Mouse (Mus musculus) brown adipose tissue, adult 24 weeks (tissue): ENCODE data around the gene Vps52. TPM values are rescaled to one million over a fixed set of nuclear protein-coding genes. Genes with fewer than 3 reads are reported as not detected.

Source experiments
- H3K27ac ChIP-seq: fragments of 200-500 bp; replicated peaks from 2 replicates; pipeline ENCODE4 v1.5.1; 2012; ENCODE audit warnings: low read depth, mild to moderate bottlenecking, low read length
- H3K4me1 ChIP-seq: fragments of 200-500 bp; 2 replicates; pipeline ENCODE4 v1.6.1; 2012; ENCODE audit warnings: low read length, mixed read lengths; ENCODE audit not compliant: control insufficient read depth, insufficient read depth, insufficient read length
- H3K4me3 ChIP-seq: fragments of 200-500 bp; 2 replicates; pipeline ENCODE4 v1.5.1; 2012; ENCODE audit warnings: low read depth, mild to moderate bottlenecking, low read length, moderate library complexity; ENCODE audit not compliant: insufficient read depth
- polyA plus RNA-seq: library from polyadenylated mRNA; stranded (reverse); fragments of >200 nt; gene quantifications from 2 replicates; pipeline ENCODE4 v1.2.4, GENCODE M21; 2012; ENCODE audit not compliant: missing spikeins, insufficient read depth, insufficient read length

Vps52 gene
- polyA plus RNA-seq, 1 experiment: 23.9 TPM

DNA sequence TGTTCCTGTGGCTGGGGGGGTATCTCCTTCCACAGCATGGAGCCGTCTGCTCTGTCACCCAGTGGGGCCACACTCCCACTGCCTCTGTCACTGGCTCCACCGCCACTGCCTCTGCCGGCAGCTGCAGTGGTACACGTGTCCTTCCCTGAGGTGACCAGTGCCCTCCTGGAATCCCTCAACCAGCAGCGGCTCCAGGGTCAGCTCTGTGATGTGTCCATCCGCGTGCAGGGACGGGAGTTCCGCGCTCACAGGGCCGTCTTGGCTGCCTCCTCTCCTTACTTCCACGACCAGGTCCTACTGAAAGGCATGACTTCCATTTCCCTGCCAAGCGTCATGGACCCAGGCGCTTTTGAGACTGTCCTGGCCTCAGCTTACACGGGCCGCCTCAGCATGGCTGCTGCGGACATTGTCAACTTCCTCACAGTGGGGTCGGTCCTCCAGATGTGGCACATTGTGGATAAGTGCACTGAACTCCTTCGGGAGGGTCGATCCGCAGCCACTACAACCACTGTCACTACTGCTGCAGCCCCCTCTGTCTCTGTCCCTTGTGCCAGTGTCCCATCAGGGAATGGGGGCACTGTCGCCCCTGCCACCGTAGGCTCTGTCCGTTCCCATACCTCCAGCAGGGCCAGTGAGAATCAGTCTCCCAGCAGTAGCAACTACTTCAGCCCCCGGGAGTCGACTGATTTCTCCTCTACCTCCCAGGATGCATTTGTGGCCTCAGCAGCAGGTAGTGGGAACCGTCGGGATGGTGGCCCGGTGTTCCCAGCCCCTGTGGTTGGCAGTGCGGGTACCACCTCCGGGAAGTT, 38.6 kb upstream of the Vps52 start:
- Histone ChIP-seq H3K4me1 (peaks cover 10% of the 10 kb centered on the region; the same call in 1 of the 2 replicates), H3K27ac (no peak overlapping the region), H3K4me3 (peak overlapping the region; percentile 96)

- H3K4me3 ChIP-seq: peak overlapping the region; percentile 96; the same call in 1 of the 2 replicates
- H3K4me1 ChIP-seq: peaks cover 10% of the 10 kb centered on the region; the same call in 1 of the 2 replicates
- H3K27ac ChIP-seq: no peak overlapping the region
Observed at GRCm38 (mm10) chr17:33917656-33918292, 37.8 kb upstream of the Vps52 start.

GRCm38 (mm10) chr17:33918293-33919203, 37.1 kb upstream of the Vps52 start:
- H3K4me3 ChIP-seq: peak overlapping the region; percentile 96
- peaks cover 10% of the 10 kb centered on the region; the same call in 1 of the 2 replicates for H3K4me1 ChIP-seq
- peak overlapping the region; percentile 85 for H3K27ac ChIP-seq

- H3K27ac ChIP-seq: peak overlapping the region; percentile 85
Observed at GRCm38 (mm10) chr17:33919351-33920281, 36.0 kb upstream of the Vps52 start.

DNA sequence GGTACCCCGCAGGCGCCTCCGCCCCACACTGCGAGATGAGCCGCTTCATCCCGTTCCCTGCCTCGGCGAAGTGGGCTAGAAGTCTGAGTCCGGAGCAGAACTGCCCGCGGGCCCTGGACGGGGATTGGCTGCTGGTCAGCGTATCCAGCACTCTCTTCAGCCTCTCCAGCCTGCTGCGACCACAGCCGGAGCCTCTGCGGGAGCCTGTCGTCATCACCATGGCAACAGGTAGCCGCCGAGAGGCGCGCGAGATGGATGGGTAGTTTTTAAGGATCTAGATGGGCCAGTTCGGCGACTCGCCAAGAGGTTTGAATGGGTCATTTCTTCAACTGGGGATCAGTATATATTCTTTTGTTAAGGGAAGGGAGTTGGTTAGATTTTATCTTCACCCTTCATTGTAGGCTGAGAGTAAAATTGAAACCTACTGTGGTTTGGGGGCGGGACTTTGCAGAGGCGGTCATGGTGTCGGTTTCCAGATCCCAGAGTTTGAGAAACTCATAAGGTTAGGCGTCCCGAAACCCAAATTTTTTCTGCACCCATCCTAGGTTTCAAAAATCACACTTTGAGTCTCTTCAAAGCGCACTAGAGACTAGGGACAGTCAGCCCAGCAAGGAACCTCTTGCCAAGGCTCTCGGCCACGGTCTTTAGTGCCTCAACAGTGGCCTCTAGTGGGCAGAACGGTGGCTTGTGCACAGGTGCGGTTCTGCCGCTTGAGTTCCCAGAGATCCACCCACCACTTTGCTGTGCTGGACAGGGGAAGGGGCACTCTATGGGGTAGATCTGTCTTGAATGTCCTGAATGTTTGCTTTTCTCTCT, 35.1 kb upstream of the Vps52 start:
- Histone ChIP-seq H3K4me1 (peaks cover 10% of the 10 kb centered on the region; the same call in 1 of the 2 replicates), H3K27ac (peak overlapping the region; percentile 85), H3K4me3 (peak overlapping the region; percentile 96)

More at GRCm38 (mm10) chr17:33919351-33920281, 36.0 kb upstream of the Vps52 start:
- Histone ChIP-seq H3K4me3 (peak overlapping the region; percentile 96), H3K4me1 (peaks cover 10% of the 10 kb centered on the region; the same call in 1 of the 2 replicates)

DNA sequence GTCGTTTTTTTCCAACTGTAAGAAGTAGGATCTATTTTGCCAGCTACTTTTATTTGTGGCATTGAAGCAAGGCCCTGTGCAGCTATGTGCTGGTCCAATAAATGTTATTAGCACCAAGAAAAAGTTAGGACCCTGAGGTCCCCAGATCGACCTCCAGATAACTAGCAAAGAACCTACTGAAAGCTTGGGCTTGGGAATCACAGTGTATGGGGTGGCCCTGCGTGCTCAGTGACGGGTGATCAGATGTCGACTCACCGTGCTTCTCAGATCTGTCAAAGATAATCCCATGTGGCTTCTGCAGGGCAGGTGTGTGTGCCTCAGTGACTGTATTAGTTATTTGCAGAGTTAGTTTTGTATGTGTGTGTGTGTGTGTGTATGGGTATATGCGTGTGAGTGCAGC, 34.3 kb upstream of the Vps52 start:
- H3K4me1 ChIP-seq: peaks cover 10% of the 10 kb centered on the region; the same call in 1 of the 2 replicates
- no peak overlapping the region for H3K27ac ChIP-seq
- no peak overlapping the region for H3K4me3 ChIP-seq

GRCm38 (mm10) chr17:33924577-33925283, 30.9 kb upstream of the Vps52 start:
- no peak overlapping the region for H3K4me3 ChIP-seq
- H3K4me1 ChIP-seq: no peaks in the 10 kb centered on the region
- H3K27ac ChIP-seq: no peak overlapping the region

DNA sequence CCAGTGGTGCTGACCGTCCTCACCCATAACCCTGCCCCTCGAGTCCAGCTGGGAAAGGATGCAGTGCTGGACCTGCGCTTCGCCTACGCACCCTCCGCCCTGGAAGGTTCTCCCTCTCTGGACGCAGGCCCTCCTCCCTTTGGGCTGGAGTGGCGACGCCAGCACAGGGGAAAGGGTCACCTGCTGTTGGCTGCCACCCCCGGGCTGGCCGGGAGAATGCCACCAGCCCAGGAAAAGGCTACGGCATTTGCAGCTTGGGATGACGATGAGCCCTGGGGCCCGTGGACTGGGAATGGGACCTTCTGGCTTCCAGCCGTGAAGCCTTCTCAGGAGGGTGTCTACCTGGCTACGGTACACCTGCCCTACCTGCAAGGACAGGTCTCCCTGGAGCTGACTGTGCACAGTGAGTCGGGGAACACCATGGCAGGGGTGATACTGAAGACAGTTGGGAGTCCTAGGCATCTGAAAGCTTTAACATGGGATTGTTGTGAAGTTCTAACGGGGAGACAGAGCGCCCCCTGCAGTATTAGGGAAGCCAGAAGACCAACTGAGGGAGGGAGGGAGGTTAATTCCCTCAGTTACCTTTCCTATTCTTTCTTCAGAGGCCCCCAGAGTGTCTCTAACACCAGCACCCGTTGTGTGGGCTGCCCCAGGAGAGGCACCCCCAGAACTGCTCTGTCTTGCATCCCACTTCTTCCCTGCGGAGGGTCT, 30.1 kb upstream of the Vps52 start:
- no peaks in the 10 kb centered on the region for H3K4me1 ChIP-seq
- H3K4me3 ChIP-seq: no peak overlapping the region
- no peak overlapping the region for H3K27ac ChIP-seq

DNA sequence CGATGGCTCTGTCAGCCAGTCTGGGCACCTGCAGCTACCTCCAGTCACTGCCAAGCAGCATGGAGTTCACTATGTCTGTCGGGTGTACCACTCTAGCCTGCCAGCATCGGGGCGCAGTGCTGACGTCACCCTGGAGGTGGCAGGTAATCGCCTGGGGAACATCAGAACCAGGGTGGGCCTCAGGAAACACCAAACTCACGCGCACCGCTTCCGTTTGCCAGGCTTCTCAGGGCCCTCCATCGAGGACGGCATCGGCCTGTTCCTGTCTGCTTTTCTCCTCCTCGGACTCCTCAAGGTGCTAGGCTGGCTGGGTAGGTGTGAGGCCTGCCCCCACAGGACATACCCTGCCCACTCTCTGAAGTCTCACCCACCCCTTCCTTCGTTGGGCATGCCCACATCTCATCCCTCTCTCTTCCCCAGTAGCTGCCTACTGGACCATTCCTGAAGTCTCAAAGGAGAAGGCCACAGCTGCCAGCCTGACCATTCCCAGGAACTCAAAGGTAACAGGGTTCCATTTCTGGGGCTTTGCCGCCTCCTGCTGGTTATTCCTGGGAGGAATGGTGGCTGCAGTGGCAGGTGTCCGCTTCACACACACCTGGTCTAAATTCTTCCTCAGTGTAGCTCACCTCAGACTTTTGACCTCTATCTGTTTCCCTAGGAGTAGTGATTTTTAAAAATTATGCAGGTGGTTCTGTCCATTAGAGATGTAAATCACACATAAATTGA, 29.2 kb upstream of the Vps52 start:
- no peak overlapping the region for H3K4me3 ChIP-seq
- H3K27ac ChIP-seq: no peak overlapping the region
- H3K4me1 ChIP-seq: no peaks in the 10 kb centered on the region; the same call in 1 of the 2 replicates

DNA sequence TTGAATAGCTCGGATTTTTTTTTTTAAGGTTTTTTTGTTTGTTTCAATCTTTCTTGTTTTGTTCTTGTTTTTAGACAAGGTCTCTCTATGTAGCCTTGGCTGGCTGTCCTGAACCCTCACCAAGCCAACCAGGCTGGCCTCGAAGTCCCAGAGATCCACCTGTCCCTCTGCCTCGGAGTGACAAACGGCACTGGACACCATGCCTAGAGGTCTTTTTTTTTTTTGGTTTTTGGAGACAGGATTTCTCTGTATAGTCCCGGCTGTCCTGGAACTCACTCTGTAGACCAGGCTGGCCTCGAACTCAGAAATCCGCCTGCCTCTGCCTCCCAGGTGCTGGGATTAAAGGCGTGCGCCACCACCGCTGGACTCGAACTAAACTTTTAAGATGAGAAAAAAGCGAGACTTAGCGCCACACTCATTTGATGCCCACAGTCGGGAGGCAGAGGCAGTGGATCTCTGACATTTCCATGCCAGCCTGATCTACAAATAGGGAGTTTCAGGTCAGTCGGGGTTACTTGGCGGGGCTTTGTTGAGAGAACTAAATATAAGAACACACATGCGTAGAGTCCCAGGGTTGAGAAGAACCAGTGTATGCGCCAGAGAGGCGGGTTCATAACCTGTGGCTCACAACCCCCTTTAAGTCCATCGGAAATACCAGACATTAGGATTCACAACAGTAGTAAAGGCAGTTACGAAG, 27.2 kb upstream of the Vps52 start:
- H3K4me3 ChIP-seq: peak overlapping the region; percentile 90
- no peak overlapping the region for H3K27ac ChIP-seq
- H3K4me1 ChIP-seq: peaks cover 3% of the 10 kb centered on the region; the same call in 1 of the 2 replicates

GRCm38 (mm10) chr17:33929371-33930279, 26.0 kb upstream of the Vps52 start, which contains the start of gene Rgl2:
Gene Rgl2 (plus strand): TSS chr17:33929543.
- Histone ChIP-seq H3K4me3 (peak within 1 kb of the TSS; percentile 90), H3K27ac (peak within 1 kb of the TSS; percentile 92), H3K4me1 (peaks cover 3% of the 10 kb centered on the region; the same call in 1 of the 2 replicates)
